Mouse (Mus musculus): ENCODE measurements around the gene Ctla4. TPM values are rescaled to one million over a fixed set of nuclear protein-coding genes. Genes with fewer than 3 reads are reported as not detected.
A peak's percentile ranks its signal among the peaks of the same experiment; 100 is the strongest.

The Ctla4 gene
- total RNA-seq, 2 experiments from 2014 or later: not detected

GRCm38 (mm10) chr1:60875267-60875666 lies 11.5 kb upstream of the Ctla4 start:
- TF ChIP-seq CTCF (conservative IDR thresholded peaks at IDR 0.05): no peak
- Histone ChIP-seq H3K27ac (no peak overlapping the region), H3K4me3 (no peak overlapping the region)
- DNase-seq (ENCODE audit: low spot score in 2 of 2): no peak

DNA sequence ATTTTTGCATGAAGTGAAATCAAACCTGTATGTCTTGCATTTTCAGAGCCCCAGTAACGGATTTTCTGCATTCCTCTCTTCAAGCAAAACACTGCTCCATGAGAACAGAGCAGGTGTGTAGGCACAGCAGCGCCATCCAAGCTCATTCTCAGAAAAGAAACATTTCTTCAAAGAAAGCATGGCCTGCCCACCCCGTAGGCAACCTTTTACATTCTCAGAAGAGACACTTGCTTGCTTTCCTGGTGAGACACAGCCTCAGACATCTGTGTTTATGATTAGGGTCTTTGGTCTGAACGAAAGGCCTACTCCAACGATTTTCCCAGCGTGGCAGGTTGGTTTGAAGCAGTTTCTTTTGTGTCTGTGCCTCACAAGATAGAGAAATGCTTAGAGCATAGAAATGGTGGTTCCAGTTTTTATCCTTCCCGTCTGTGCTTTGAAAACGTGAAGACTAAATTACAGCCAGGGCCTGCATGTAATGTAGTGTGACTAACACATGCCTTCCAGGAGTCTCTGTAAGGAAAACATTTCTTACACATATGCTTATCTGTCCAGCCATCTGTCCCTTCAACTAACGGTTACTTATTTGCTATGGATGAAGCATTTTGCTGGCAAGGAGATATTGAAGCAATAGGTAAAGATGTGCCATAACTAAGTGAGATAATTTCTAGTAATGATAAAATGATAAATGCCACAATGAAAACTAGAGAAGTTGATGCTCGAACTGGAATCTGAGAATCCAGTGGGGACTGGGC lies 6.5 kb upstream of the Ctla4 start:
- no peak overlapping the region for H3K4me3 ChIP-seq
- no peak for DNase-seq (ENCODE audit: low spot score in 2 of 2)
- no peak overlapping the region for H3K27ac ChIP-seq
- TF ChIP-seq CTCF (conservative IDR thresholded peaks at IDR 0.05): no peak

- H3K4me3 ChIP-seq: no peak overlapping the region
- no peak for TF ChIP-seq CTCF (conservative IDR thresholded peaks at IDR 0.05)
- DNase-seq (ENCODE audit: low spot score in 2 of 2): no peak
- no peak overlapping the region for H3K27ac ChIP-seq
These were observed 4.0 kb upstream of the Ctla4 start for GRCm38 (mm10) chr1:60882792-60883191.

GRCm38 (mm10) chr1:60883279-60883678 lies 3.5 kb upstream of the Ctla4 start:
- no peak for DNase-seq (ENCODE audit: low spot score in 2 of 2)
- H3K4me3 ChIP-seq: no peak overlapping the region
- TF ChIP-seq CTCF (conservative IDR thresholded peaks at IDR 0.05): no peak
- H3K27ac ChIP-seq: no peak overlapping the region

- no peak overlapping the region for H3K4me3 ChIP-seq
- no peak for TF ChIP-seq CTCF (conservative IDR thresholded peaks at IDR 0.05)
- no peak overlapping the region for H3K27ac ChIP-seq
- no peak for DNase-seq (ENCODE audit: low spot score in 2 of 2)
These were observed 2.2 kb upstream of the Ctla4 start for GRCm38 (mm10) chr1:60884611-60885010.

DNA sequence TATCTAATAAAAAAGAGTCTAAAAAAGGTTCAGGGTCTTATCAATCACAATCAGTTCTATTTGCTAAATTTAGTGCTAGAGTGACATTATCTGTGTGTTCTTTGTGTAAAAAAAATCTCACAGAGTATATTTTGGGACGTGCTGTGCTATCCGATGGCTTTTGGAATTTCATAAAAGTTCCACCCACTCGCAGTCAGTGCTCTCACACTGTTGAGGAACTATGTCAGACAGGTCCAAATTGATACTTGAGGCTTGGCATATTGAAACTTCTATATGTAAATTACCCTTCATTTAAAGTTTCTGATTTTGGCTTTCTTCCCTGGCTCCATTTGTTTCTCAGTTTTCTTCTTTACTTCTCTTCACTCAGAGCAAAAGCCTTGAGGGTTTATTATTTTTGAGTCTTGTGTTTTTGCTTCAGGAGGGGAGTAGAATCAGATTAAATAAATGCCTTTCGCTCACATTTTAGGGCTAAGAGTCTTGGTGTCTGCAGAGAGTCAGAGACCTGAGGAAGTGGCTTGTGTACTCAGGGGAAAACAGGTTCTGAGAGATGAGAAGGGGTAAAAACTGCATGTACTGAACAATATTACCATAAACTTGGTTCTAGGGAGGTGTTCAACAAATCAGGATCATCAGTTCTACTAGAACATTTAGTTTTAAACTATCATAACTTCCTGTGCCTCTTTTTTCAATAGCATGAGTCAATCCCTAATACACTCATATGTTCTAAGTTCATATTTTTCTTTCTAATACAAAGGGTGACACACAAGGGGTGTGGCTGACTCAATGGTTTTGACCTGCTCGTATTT lies 11.5 kb downstream of the Ctla4 start:
- Histone ChIP-seq H3K4me3 (no peak overlapping the region), H3K27ac (peak overlapping the region; percentile 28; the same call in 1 of the 2 replicates)
- DNase-seq (ENCODE audit: low spot score in 2 of 2): peak; percentile 18 to 41
- TF ChIP-seq CTCF (conservative IDR thresholded peaks at IDR 0.05): no peak

GRCm38 (mm10) chr1:60898933-60899210 lies 12.1 kb downstream of the Ctla4 start:
- H3K4me3 ChIP-seq: no peak overlapping the region
- H3K27ac ChIP-seq: peak overlapping the region; percentile 0; the same call in 1 of the 2 replicates
- TF ChIP-seq CTCF (conservative IDR thresholded peaks at IDR 0.05): no peak
- DNase-seq (ENCODE audit: low spot score in 2 of 2): no peak

DNA sequence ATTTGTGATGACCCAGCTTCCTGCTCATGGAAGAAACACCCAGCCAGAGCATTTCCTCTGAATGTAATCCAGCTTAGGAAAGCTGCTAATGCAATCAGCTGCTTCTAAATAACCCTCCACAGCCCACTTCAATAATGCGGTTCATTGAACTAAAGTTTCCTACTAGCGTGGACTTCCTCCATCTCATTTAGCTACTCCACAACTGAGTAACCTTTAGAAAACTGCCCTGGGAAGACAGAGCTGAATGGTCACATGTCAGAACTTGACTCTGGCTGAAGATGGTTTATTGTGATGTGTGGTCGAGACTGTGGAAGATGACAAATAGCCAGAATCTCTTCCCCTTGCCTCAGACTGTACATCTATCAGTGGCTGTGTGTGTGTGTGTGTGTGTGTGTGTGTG lies 12.4 kb downstream of the Ctla4 start:
- Histone ChIP-seq H3K4me3 (no peak overlapping the region), H3K27ac (peak overlapping the region; percentile 0; the same call in 1 of the 2 replicates)
- TF ChIP-seq CTCF (conservative IDR thresholded peaks at IDR 0.05): no peak
- DNase-seq (ENCODE audit: low spot score in 2 of 2): no peak

DNA sequence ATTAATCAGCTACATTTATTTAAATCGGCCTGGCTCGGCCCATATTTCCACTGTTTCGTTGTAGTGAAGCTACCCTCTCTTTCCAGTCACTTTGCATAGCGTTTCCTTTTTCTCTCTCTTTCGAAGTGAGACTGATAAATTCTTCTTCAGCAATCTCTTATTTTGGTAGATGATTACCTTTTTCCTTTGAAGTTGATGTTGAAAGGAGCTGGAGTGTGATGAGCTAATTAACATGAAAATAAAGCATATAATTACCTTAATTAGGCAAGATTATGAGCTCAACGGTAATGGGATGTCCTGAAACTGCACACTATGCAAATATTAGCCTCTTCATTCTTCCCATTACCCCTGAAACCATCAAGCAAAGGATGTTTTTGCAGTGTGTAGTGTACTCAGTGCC lies 15.7 kb downstream of the Ctla4 start:
- no peak for TF ChIP-seq CTCF (conservative IDR thresholded peaks at IDR 0.05)
- Histone ChIP-seq H3K4me3 (no peak overlapping the region), H3K27ac (peak overlapping the region; percentile 43)
- no peak for DNase-seq (ENCODE audit: low spot score in 2 of 2)

DNA sequence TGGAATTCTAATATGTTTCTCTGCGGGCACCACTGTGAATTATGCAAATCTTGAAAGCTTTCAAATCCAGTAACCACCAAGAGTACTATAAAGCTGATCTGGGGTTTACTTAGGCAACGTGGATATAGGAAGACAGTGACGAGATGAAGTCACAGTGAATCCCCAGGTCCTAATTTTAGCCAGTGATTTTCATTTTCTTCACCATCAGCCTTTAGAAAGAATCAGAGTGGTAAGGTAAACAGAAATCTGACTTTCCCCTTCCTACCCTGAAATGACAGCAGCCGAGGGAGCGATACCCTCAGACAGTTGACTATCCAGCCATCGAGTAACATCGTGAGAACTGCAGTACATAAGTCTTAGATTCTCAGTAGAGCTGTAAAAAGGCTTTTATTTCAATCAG lies 16.3 kb downstream of the Ctla4 start:
- H3K4me3 ChIP-seq: no peak overlapping the region
- DNase-seq (ENCODE audit: low spot score in 2 of 2): no peak
- H3K27ac ChIP-seq: no peak overlapping the region
- TF ChIP-seq CTCF (conservative IDR thresholded peaks at IDR 0.05): no peak

- Histone ChIP-seq H3K27ac (no peak overlapping the region), H3K4me3 (no peak overlapping the region)
- DNase-seq (ENCODE audit: low spot score in 2 of 2): no peak
- TF ChIP-seq CTCF (conservative IDR thresholded peaks at IDR 0.05): no peak
These were observed 17.7 kb downstream of the Ctla4 start for GRCm38 (mm10) chr1:60904456-60904978.

DNA sequence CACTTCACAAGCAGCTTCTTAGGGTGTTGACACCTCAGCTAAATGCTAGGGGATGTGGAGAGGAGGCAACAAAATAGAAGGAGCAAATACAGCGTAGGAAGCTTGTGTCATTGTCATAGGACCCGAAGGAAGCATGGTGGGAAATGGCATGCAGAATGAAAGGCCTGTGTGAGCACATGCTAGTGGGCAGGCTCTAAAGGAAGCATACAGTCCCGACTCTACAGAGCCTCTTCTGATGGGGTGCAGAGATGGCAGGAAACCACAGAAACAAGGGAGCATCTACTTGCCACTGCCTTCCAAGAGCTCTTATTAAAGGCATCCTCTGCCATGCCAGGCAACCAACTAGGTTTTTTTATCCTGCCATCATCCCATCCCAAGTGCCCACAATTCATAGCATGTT lies 20.7 kb downstream of the Ctla4 start:
- no peak overlapping the region for H3K4me3 ChIP-seq
- no peak for TF ChIP-seq CTCF (conservative IDR thresholded peaks at IDR 0.05)
- no peak overlapping the region for H3K27ac ChIP-seq
- DNase-seq (ENCODE audit: low spot score in 2 of 2): no peak

- Histone ChIP-seq H3K27ac (no peak overlapping the region), H3K4me3 (no peak overlapping the region)
- no peak for TF ChIP-seq CTCF (conservative IDR thresholded peaks at IDR 0.05)
- no peak for DNase-seq (ENCODE audit: low spot score in 2 of 2)
These were observed 22.0 kb downstream of the Ctla4 start for GRCm38 (mm10) chr1:60908751-60909161.
